Mouse (Mus musculus) cortical plate, adult 2 months (tissue): ENCODE data around the gene Ubox5. TPM values are rescaled to one million over a fixed set of nuclear protein-coding genes. Genes with fewer than 3 reads are reported as not detected.
"Not testable (repeated sequence)": the region's sequence is repeated elsewhere in the genome, so short reads cannot be mapped to it uniquely, and the experiment has no call there.

Experiments
- H3K27ac ChIP-seq: fragments of 200-500 bp; 2 replicates; pipeline ENCODE4 v1.5.1; 2012; ENCODE audit warnings: low read length, control low read depth, inconsistent platforms; ENCODE audit not compliant: insufficient read depth
- H3K4me1 ChIP-seq: fragments of 200-500 bp; 2 replicates; pipeline ENCODE4 v1.6.1; 2011; ENCODE audit warnings: low read length; ENCODE audit not compliant: control insufficient read depth, insufficient read depth
- H3K4me3 ChIP-seq: fragments of 200-500 bp; 2 replicates; pipeline ENCODE4 v1.5.1; 2011; ENCODE audit warnings: mild to moderate bottlenecking, low read length, control low read depth; ENCODE audit not compliant: insufficient read depth
- CTCF ChIP-seq: fragments of 200-500 bp; IDR thresholded peaks from 2 replicates; pipeline ENCODE4 v1.5.1; 2011; ENCODE audit warnings: mild to moderate bottlenecking, control low read depth, low read length; ENCODE audit not compliant: insufficient read depth; ENCODE audit errors: extremely low read depth
- POLR2A ChIP-seq: fragments of 200-500 bp; IDR thresholded peaks from 2 replicates; pipeline ENCODE4 v1.6.1; 2011; ENCODE audit warnings: mild to moderate bottlenecking, low read length, control low read depth; ENCODE audit not compliant: insufficient read depth; ENCODE audit errors: extremely low read depth
- polyA plus RNA-seq: library from polyadenylated mRNA; depleted of rRNA; stranded (reverse); fragments of >200 nt; gene quantifications from 2 replicates; pipeline ENCODE4 v1.2.3, GENCODE M21; 2012

Gene Ubox5
- polyA plus RNA-seq, 1 experiment = 11.3 TPM

DNA sequence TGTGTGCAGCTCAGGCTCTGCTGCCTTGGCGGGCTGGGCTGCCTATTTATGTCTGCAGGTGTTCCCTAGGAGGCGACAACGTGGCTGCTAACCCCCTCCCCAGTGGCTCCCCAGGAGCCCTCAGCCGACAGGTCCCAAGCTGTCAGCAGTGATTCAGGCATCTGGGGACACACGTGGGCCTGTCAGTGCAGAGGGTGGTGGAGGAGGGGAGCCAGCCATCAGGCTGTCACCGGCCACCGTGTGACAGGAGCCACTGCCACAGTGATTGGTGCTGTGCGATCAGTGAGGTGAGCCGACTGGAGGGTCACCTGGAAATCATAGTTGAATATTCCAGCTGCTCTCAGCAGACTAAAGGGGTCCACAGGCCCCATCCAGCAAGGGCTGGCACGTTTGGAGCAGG is 47.3 kb downstream of the Ubox5 start, which contains the start of gene Avp:
Gene Avp (minus strand): TSS at position 3 of the 400 bp plus-strand sequence.
- TF ChIP-seq CTCF (no peak), POLR2A (no peak)
- no peak within 1 kb of the TSS for H3K4me3 ChIP-seq
- H3K27ac ChIP-seq = no peak within 1 kb of the TSS
- no peaks in the 10 kb centered on the region for H3K4me1 ChIP-seq

DNA sequence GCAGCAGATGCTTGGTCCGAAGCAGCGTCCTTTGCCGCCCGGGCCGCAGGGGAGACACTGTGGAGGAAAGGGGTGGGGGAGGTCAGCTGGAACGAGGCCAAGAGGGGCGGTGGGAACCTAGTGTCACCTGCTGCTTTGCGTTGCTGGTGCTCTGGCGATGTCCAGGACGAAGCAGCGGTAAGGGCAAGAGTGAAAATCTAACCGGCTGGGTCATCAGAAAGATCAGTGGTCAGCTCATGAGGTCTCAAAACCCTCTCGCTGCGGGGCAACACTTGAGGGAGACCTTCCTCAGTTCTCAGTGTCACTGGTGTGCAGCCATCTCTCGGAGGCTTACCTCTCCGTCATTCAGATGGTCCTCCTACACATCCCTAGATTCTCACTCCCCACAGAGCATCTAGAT is 48.6 kb downstream of the Ubox5 start:
- Histone ChIP-seq H3K4me1 (no peaks in the 10 kb centered on the region), H3K4me3 (no peak overlapping the region), H3K27ac (no peak overlapping the region)
- TF ChIP-seq CTCF (no peak), POLR2A (no peak)

DNA sequence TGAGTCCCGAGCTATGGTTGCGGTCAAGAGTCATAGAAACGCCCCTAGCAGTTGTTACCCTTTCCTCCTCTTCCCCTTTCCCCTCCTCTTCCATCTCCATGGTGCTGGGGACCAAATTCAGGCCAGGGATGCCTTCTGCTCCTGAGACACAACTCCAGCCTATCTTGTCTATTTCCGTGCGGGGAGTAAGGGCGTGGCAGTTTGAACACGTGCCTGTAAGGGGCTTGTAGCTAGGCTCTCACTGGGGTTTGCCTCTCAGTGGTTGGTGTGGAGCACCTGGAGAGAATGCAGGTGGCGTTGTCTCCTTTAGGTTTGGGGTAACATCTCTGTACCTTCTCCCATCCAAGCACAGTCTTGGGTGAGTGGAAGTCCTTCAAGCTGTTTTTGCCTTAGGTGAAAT is 50.0 kb downstream of the Ubox5 start:
- H3K4me1 ChIP-seq = no peaks in the 10 kb centered on the region
- TF ChIP-seq CTCF (no peak), POLR2A (no peak)
- no peak overlapping the region for H3K27ac ChIP-seq
- H3K4me3 ChIP-seq = no peak overlapping the region

DNA sequence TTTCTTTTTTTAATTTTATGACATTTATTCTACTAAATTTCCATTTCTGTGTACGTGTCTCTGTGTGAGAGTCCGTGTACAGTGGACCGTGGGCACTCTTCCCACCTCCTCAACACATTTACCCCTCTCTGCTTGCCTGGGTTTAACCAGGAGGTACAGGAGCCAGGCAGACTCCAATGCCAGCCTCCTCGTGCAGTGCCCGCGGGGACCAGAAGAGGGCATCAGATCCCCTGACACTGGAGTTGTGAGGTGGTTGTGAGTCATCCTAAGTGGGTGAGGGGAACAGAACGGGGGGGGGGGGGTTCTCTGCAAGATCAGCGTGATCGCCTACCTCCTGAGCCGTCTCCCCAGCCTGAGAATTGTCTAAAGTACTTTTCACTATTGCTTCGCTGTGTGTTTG is 51.7 kb downstream of the Ubox5 start:
- Histone ChIP-seq H3K4me1 (no peaks in the 10 kb centered on the region), H3K27ac (no peak overlapping the region), H3K4me3 (no peak overlapping the region)
- TF ChIP-seq CTCF (peak; percentile 61), POLR2A (no peak)

DNA sequence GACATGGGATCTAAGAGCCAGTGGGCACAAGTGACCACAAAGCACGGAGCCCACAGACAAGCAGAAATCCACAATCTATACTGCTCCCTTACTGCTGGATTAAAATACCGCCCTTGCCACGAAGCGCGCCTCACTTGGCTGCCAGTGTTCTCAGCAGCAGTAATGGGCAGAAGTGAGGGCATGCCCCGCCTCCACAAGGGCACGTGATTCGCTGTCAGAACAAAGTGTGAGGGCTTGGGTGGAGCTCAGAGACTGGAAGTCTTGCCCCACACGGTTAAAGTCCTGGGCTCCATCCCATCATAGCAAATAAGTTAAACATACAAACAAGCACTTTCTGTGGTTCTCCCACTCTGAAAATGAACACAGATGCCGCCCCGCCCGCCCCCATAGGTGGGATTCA is 52.2 kb downstream of the Ubox5 start:
- TF ChIP-seq CTCF = no peak
- TF ChIP-seq POLR2A = no peak
- Histone ChIP-seq H3K4me3 (no peak overlapping the region), H3K27ac (no peak overlapping the region), H3K4me1 (no peaks in the 10 kb centered on the region)

DNA sequence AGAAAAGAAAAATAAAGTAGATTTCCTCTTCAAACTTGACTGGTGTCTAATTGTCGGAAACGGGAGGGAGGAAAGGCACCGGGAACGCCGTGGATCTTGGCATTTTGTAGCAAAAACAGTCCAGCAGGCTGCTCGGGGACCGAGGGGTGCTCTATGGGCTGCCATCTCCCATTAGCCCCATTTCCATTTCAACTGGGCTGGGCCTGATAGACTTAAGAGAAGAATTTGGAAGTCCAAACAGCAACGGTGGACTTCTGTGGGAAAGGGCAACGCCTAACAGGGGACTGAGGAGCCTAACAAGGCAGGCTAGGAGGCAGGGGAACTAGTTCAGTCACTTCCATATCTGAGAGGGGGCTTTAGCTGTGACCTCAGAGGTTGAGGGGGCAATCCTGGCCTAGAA is 52.8 kb downstream of the Ubox5 start:
- TF ChIP-seq POLR2A (no peak), CTCF (no peak)
- H3K4me1 ChIP-seq = no peaks in the 10 kb centered on the region
- H3K27ac ChIP-seq = no peak overlapping the region
- no peak overlapping the region for H3K4me3 ChIP-seq

DNA sequence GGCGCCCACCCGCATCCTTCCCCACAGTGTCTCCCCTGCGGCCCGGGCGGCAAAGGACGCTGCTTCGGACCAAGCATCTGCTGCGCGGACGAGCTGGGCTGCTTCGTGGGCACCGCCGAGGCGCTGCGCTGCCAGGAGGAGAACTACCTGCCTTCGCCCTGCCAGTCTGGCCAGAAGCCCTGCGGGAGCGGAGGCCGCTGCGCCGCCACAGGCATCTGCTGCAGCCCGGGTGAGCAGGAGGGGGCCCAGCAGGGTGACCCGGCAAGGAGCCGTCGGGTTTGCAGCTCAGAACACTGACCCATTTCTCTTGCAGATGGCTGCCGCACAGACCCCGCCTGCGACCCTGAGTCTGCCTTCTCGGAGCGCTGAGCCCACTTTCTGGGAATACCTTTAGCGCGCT is 53.3 kb downstream of the Ubox5 start:
- H3K27ac ChIP-seq, H3K4me1 ChIP-seq, H3K4me3 ChIP-seq: not testable (repeated sequence)

DNA sequence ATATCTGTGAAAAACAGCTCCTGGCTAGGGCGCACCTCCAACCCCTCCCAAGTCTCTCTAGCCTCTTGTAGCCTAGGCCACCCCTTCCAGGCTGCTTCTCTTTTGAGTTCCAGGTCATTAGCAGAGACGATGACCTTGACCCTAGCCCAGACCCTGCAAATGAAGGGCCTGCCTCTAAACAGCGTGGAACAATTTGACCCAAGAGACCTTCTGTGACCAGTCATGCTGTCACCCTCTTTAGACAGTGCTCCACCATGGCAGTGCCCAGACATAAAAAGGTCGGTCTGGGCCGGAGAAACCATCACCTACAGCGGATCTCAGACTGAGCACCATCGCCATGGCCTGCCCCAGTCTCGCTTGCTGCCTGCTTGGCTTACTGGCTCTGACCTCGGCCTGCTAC is 54.0 kb downstream of the Ubox5 start, which contains the start of gene Oxt:
Gene Oxt (plus strand): TSS at position 301 of the 400 bp plus-strand sequence.
- Histone ChIP-seq H3K4me3 (no peak within 1 kb of the TSS), H3K4me1 (no peaks in the 10 kb centered on the region), H3K27ac (no peak within 1 kb of the TSS)
- TF ChIP-seq CTCF = no peak
- no peak for TF ChIP-seq POLR2A

DNA sequence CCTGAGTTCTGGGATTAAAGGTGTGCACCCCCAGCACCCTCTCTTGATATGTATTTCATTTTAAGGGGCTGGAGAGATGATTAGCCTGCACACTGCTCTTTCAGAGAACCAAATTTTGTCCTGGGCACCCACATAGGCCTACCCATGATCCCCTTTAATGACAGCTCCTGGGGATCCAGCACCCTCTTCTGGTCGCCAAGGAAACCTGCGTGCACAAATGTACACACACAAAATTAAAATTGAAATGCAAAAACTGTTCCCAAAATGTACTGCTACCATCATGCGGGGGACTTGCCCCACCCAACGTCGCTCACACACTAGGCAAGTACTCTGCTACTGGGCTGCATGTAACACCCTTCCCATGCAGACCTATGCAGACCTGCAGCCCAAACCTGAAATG is 54.9 kb downstream of the Ubox5 start:
- Histone ChIP-seq H3K4me1 (no peaks in the 10 kb centered on the region), H3K4me3 (no peak overlapping the region), H3K27ac (no peak overlapping the region)
- TF ChIP-seq POLR2A = no peak
- TF ChIP-seq CTCF = no peak

DNA sequence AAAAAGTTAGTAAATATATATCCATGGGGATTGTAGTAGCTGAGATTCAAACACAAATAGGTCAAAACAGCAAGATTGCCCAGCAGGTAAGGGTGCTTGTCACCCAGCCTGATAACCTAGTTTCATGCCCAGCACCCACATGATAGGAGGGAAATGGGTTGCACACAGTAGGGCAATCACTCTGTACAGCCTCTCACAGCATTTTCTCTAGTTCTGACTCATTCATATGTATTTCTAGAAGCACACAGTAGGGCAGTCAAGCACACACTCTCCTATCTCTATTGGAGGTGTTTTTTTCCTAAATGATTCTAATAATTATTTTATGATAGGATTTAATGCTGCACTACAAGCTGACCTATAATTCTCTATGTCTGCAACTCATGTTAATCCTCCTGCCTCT is 59.9 kb downstream of the Ubox5 start:
- Histone ChIP-seq H3K27ac (no peak overlapping the region), H3K4me1 (peaks cover 2% of the 10 kb centered on the region; the same call in 1 of the 2 replicates), H3K4me3 (no peak overlapping the region)
- TF ChIP-seq POLR2A (no peak), CTCF (no peak)

DNA sequence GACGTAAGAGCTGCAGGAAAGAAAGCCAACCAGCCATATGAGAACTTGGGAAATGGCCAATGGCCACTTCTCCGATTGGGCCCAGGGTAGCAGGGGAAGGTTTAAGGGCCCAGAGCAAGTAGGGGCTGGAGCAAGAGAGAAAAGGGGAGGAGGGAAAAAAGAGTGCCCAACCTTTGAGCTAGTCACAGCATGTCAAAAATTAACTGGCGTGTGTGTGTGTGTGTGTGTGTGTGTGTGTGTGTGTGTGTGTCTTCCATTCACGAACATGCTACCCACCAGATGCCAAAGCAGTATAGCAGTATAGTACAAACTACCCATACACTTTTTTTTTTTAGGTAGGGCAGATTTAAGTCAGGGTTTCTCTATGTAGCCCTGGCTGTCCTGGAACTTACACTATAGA is 60.9 kb downstream of the Ubox5 start:
- no peak overlapping the region for H3K27ac ChIP-seq
- no peak for TF ChIP-seq POLR2A
- TF ChIP-seq CTCF = no peak
- peaks cover 3% of the 10 kb centered on the region; the same call in 1 of the 2 replicates for H3K4me1 ChIP-seq
- H3K4me3 ChIP-seq = no peak overlapping the region
